Mouse (Mus musculus) forebrain, embryonic 13.5 days (tissue): ENCODE measurements around the gene Foxl2. TPM values are rescaled to one million over a fixed set of nuclear protein-coding genes. Genes with fewer than 3 reads are reported as not detected.
A peak's percentile ranks its signal among the peaks of the same experiment; 100 is the strongest.

ENCODE experiments used
- ATAC-seq: fragments of 200-750 bp; cut with Nextera tagmentation; 2 replicates; pipeline ENCODE4 v1.8.0; 2017
- H3K27ac ChIP-seq: fragments of 300-500 bp; sonication (generic); 2 replicates; pipeline ENCODE4 v1.5.1; 2015; ENCODE audit warnings: inconsistent platforms, mild to moderate bottlenecking, moderate library complexity
- H3K27me3 ChIP-seq: fragments of 300-500 bp; sonication (generic); 2 replicates; pipeline ENCODE4 v1.6.1; 2015; ENCODE audit warnings: mild to moderate bottlenecking, inconsistent platforms
- H3K36me3 ChIP-seq: fragments of 300-500 bp; sonication (generic); 2 replicates; pipeline ENCODE4 v1.6.1; 2015; ENCODE audit warnings: mild to moderate bottlenecking, inconsistent platforms; ENCODE audit not compliant: poor library complexity, severe bottlenecking
- H3K4me1 ChIP-seq: fragments of 300-500 bp; sonication (generic); 2 replicates; pipeline ENCODE4 v1.6.1; 2015; ENCODE audit warnings: inconsistent platforms
- H3K4me2 ChIP-seq: fragments of 300-500 bp; sonication (generic); 2 replicates; pipeline ENCODE4 v1.6.1; 2015; ENCODE audit warnings: inconsistent platforms, mild to moderate bottlenecking, moderate library complexity
- H3K4me3 ChIP-seq: fragments of 300-500 bp; sonication (generic); 2 replicates; pipeline ENCODE4 v1.5.1; 2015; ENCODE audit warnings: mild to moderate bottlenecking, inconsistent platforms
- H3K9ac ChIP-seq: fragments of 300-500 bp; sonication (generic); 2 replicates; pipeline ENCODE4 v1.6.1; 2015; ENCODE audit warnings: mild to moderate bottlenecking, inconsistent platforms
- H3K9me3 ChIP-seq: fragments of 300-500 bp; sonication (generic); replicated peaks from 2 replicates; pipeline ENCODE4 v1.6.1; 2016; ENCODE audit warnings: inconsistent platforms
- WGBS: fragments of 180-500 bp; shearing (Covaris S2); methylation state at CpG from one replicate; pipeline ENCODE4 v1.1.7; 2015; 5-methylcytosine and 5-hydroxymethylcytosine counted together
- polyA plus RNA-seq: library from polyadenylated mRNA; unstranded; fragments of >200 nt; fragmentation: Nextera tagmentation; extraction: Ambion mirVana; gene quantifications from 2 replicates; pipeline ENCODE4 v1.2.1, GENCODE M21; 2015

The Foxl2 gene
- 0.34 TPM in 2 replicates for polyA plus RNA-seq

- no peaks in the 10 kb centered on the region for H3K36me3 ChIP-seq
- H3K4me1 ChIP-seq: peaks cover 33% of the 10 kb centered on the region
- peak within 1 kb of the TSS; percentile 43 for H3K4me3 ChIP-seq
- H3K27me3 ChIP-seq: peaks cover 99% of the 10 kb centered on the region
- peak; percentile 61 for ATAC-seq
- no peak within 1 kb of the TSS for H3K27ac ChIP-seq
- peak within 1 kb of the TSS; percentile 74 for H3K4me2 ChIP-seq
- H3K9me3 ChIP-seq: no peaks in the 10 kb centered on the region
- WGBS: under 1% methylated on average over 49 of the region's 58 CpGs
- H3K9ac ChIP-seq: peak within 1 kb of the TSS; percentile 58
Measured at GRCm38 (mm10) chr9:98955103-98955715, at the start of gene Foxl2. TSS of gene Foxl2 (plus strand) at chr9:98955288.

- Histone ChIP-seq H3K9me3 (no peaks in the 10 kb centered on the region), H3K36me3 (no peaks in the 10 kb centered on the region), H3K27ac (no peak overlapping the region), H3K4me2 (no peak overlapping the region), H3K4me1 (0 out of 2 replicates have a peak, but pooled peaks cover 7% of the 10 kb centered on the region), H3K27me3 (no peaks in the 10 kb centered on the region), H3K9ac (no peak overlapping the region), H3K4me3 (no peak overlapping the region)
- no peak for ATAC-seq
- 91% methylated on average over 5 of the region's 5 CpGs for WGBS
Measured at GRCm38 (mm10) chr9:98920629-98921523, 34.2 kb upstream of the Foxl2 start.

- H3K27ac ChIP-seq: no peak overlapping the region
- no peaks in the 10 kb centered on the region for H3K27me3 ChIP-seq
- H3K9me3 ChIP-seq: no peaks in the 10 kb centered on the region
- no peaks in the 10 kb centered on the region for H3K36me3 ChIP-seq
- 0 out of 2 replicates have a peak overlapping the region, but pooled peaks have one; percentile 1 for H3K4me2 ChIP-seq
- no peak overlapping the region for H3K4me3 ChIP-seq
- 0 out of 2 replicates have a peak, but pooled peaks cover 7% of the 10 kb centered on the region for H3K4me1 ChIP-seq
- ATAC-seq: no peak
- WGBS: 14% methylated on average over 6 of the region's 6 CpGs
- no peak overlapping the region for H3K9ac ChIP-seq
Measured at GRCm38 (mm10) chr9:98923119-98923518, 32.0 kb upstream of the Foxl2 start.

- H3K36me3 ChIP-seq: no peaks in the 10 kb centered on the region
- 0 out of 2 replicates have a peak, but pooled peaks cover 7% of the 10 kb centered on the region for H3K4me1 ChIP-seq
- no peaks in the 10 kb centered on the region for H3K27me3 ChIP-seq
- 52% methylated on average over 6 of the region's 6 CpGs for WGBS
- no peak overlapping the region for H3K4me3 ChIP-seq
- no peaks in the 10 kb centered on the region for H3K9me3 ChIP-seq
- no peak for ATAC-seq
- no peak overlapping the region for H3K27ac ChIP-seq
- no peak overlapping the region for H3K4me2 ChIP-seq
- H3K9ac ChIP-seq: no peak overlapping the region
Measured at GRCm38 (mm10) chr9:98924183-98924582, 30.9 kb upstream of the Foxl2 start.

GRCm38 (mm10) chr9:98929496-98929895, 25.6 kb upstream of the Foxl2 start:
- Histone ChIP-seq H3K27ac (no peak overlapping the region), H3K9ac (no peak overlapping the region), H3K4me2 (no peak overlapping the region), H3K36me3 (no peaks in the 10 kb centered on the region), H3K9me3 (peaks cover 8% of the 10 kb centered on the region; the same call in 1 of the 2 replicates), H3K4me1 (0 out of 2 replicates have a peak, but pooled peaks cover 2% of the 10 kb centered on the region), H3K4me3 (no peak overlapping the region), H3K27me3 (no peaks in the 10 kb centered on the region)
- WGBS: 94% methylated on average over 2 of the region's 2 CpGs
- ATAC-seq: no peak

- H3K27ac ChIP-seq: no peak overlapping the region
- H3K4me1 ChIP-seq: 0 out of 2 replicates have a peak, but pooled peaks cover 2% of the 10 kb centered on the region
- no peak overlapping the region for H3K4me2 ChIP-seq
- no peak overlapping the region for H3K9ac ChIP-seq
- no peak for ATAC-seq
- 0 out of 2 replicates have a peak, but pooled peaks cover 6% of the 10 kb centered on the region for H3K27me3 ChIP-seq
- WGBS: 6% methylated on average over 6 of the region's 6 CpGs
- H3K4me3 ChIP-seq: no peak overlapping the region
- H3K9me3 ChIP-seq: peaks cover 8% of the 10 kb centered on the region; the same call in 1 of the 2 replicates
- H3K36me3 ChIP-seq: no peaks in the 10 kb centered on the region
Measured at GRCm38 (mm10) chr9:98932931-98933330, 22.2 kb upstream of the Foxl2 start.

- ATAC-seq: no peak
- Histone ChIP-seq H3K4me3 (no peak overlapping the region), H3K4me1 (0 out of 2 replicates have a peak, but pooled peaks cover 2% of the 10 kb centered on the region), H3K27me3 (0 out of 2 replicates have a peak, but pooled peaks cover 6% of the 10 kb centered on the region), H3K36me3 (no peaks in the 10 kb centered on the region), H3K9me3 (no peaks in the 10 kb centered on the region), H3K4me2 (no peak overlapping the region), H3K27ac (no peak overlapping the region), H3K9ac (no peak overlapping the region)
- 19% methylated on average over 16 of the region's 16 CpGs for WGBS
Measured at GRCm38 (mm10) chr9:98935190-98935909, 19.7 kb upstream of the Foxl2 start.

GRCm38 (mm10) chr9:98939290-98939689, 15.8 kb upstream of the Foxl2 start:
- Histone ChIP-seq H3K36me3 (no peaks in the 10 kb centered on the region), H3K27ac (no peak overlapping the region), H3K9ac (no peak overlapping the region), H3K4me2 (no peak overlapping the region), H3K27me3 (peaks cover 11% of the 10 kb centered on the region; the same call in 1 of the 2 replicates), H3K4me1 (no peaks in the 10 kb centered on the region), H3K9me3 (no peaks in the 10 kb centered on the region), H3K4me3 (no peak overlapping the region)
- ATAC-seq: no peak
- WGBS: 9% methylated on average over 2 of the region's 2 CpGs

GRCm38 (mm10) chr9:98952171-98953050, 2.7 kb upstream of the Foxl2 start:
- Histone ChIP-seq H3K9me3 (no peaks in the 10 kb centered on the region), H3K4me2 (peak overlapping the region; percentile 48), H3K27ac (no peak overlapping the region), H3K4me3 (peak overlapping the region; percentile 22), H3K36me3 (no peaks in the 10 kb centered on the region), H3K4me1 (peaks cover 33% of the 10 kb centered on the region), H3K9ac (peak overlapping the region; percentile 12; the same call in 1 of the 2 replicates), H3K27me3 (peaks cover 87% of the 10 kb centered on the region)
- WGBS: 1% methylated on average over 40 of the region's 40 CpGs
- ATAC-seq: peak; percentile 41; the same call in 1 of the 2 replicates

GRCm38 (mm10) chr9:98953291-98953690, 1.8 kb upstream of the Foxl2 start:
- H3K4me1 ChIP-seq: peaks cover 33% of the 10 kb centered on the region
- H3K9ac ChIP-seq: no peak overlapping the region
- WGBS: 7% methylated on average over 4 of the region's 4 CpGs
- H3K4me3 ChIP-seq: no peak overlapping the region
- H3K4me2 ChIP-seq: no peak overlapping the region
- H3K9me3 ChIP-seq: no peaks in the 10 kb centered on the region
- ATAC-seq: no peak
- H3K36me3 ChIP-seq: no peaks in the 10 kb centered on the region
- H3K27me3 ChIP-seq: peaks cover 95% of the 10 kb centered on the region
- H3K27ac ChIP-seq: no peak overlapping the region

- Histone ChIP-seq H3K27ac (no peak overlapping the region), H3K9ac (no peak overlapping the region), H3K4me1 (peaks cover 33% of the 10 kb centered on the region), H3K36me3 (no peaks in the 10 kb centered on the region), H3K4me2 (no peak overlapping the region), H3K4me3 (no peak overlapping the region), H3K27me3 (peaks cover 97% of the 10 kb centered on the region), H3K9me3 (no peaks in the 10 kb centered on the region)
- WGBS: 3% methylated on average over 9 of the region's 9 CpGs
- no peak for ATAC-seq
Measured at GRCm38 (mm10) chr9:98953830-98954229, 1.3 kb upstream of the Foxl2 start.
